Mouse (Mus musculus) heart, postnatal 14 days (tissue): Measurements from ENCODE around the gene Gm11077. TPM values are rescaled to one million over a fixed set of nuclear protein-coding genes. Genes with fewer than 3 reads are reported as not detected.

Experiments
- DNase-seq, 2 experiments: peaks; one replicate each; pipeline ENCODE4 v3.0.0; 2021 to 2022
- intact Hi-C: fragments of 180-260 bp; cut with DNase I; formaldehyde crosslinking; loops from one replicate; pipeline ENCODE4 v1.15.1; 2025
- total RNA-seq, 2 experiments: library from RNA; stranded (reverse); gene quantifications; 2 replicates each; pipeline ENCODE4 v1.2.3; 2021

Gene Gm11077
- total RNA-seq, 2 experiments from 2014 or later = not detected

GRCm38 (mm10) chr6:140733641-140733986, 4.5 kb downstream of the Gm11077 start:
- intact Hi-C loops = no loop called here
- DNase-seq = peak; percentile 34 to 36

GRCm38 (mm10) chr6:140745586-140745985, 16.5 kb downstream of the Gm11077 start:
- intact Hi-C loops = no loop called here
- no peak for DNase-seq

GRCm38 (mm10) chr6:140747591-140747990, 18.5 kb downstream of the Gm11077 start:
- no peak for DNase-seq
- intact Hi-C loops = no loop called here

- DNase-seq = no peak
- intact Hi-C loops = no loop called here
These were observed 21.4 kb downstream of the Gm11077 start for GRCm38 (mm10) chr6:140750371-140751080.

GRCm38 (mm10) chr6:140766365-140766764, 37.3 kb downstream of the Gm11077 start:
- peak; percentile 28 to 64 for DNase-seq
- intact Hi-C loops = loop anchor here (5.0 to 10.0 kb wide), 5 partner anchors 49 to 808 kb away; partner anchors contain the start of gene Pde3a

GRCm38 (mm10) chr6:140767237-140767636, 38.2 kb downstream of the Gm11077 start:
- intact Hi-C loops = loop anchor here (5.0 to 10.0 kb wide), 5 partner anchors 50 to 808 kb away; partner anchors contain the start of gene Pde3a
- DNase-seq = no peak

GRCm38 (mm10) chr6:140768180-140768579, 39.1 kb downstream of the Gm11077 start:
- intact Hi-C loops = loop anchor here (5.0 to 10.0 kb wide), 5 partner anchors 51 to 807 kb away; partner anchors contain the start of gene Pde3a
- DNase-seq = no peak

GRCm38 (mm10) chr6:140768859-140769640, 40.0 kb downstream of the Gm11077 start:
- intact Hi-C loops = loop anchor here (5.0 to 10.0 kb wide), 5 partner anchors 52 to 806 kb away; partner anchors contain the start of gene Pde3a

GRCm38 (mm10) chr6:140776274-140776673, 47.2 kb downstream of the Gm11077 start:
- intact Hi-C loops = no loop called here
- DNase-seq = no peak

More at GRCm38 (mm10) chr6:140768859-140769640, 40.0 kb downstream of the Gm11077 start:
- no peak for DNase-seq

- DNase-seq = no peak
- intact Hi-C loops = no loop called here
These were observed 53.4 kb downstream of the Gm11077 start for GRCm38 (mm10) chr6:140782524-140782923.

- intact Hi-C loops = no loop called here
- DNase-seq = no peak
These were observed 57.0 kb downstream of the Gm11077 start for GRCm38 (mm10) chr6:140786058-140786457.

- DNase-seq = peak in 1 of 2 experiments; percentile 19
- intact Hi-C loops = no loop called here
These were observed 60.8 kb downstream of the Gm11077 start for GRCm38 (mm10) chr6:140789850-140790249.

- intact Hi-C loops = no loop called here
- DNase-seq = no peak
These were observed 64.7 kb downstream of the Gm11077 start for GRCm38 (mm10) chr6:140793676-140794262.

GRCm38 (mm10) chr6:140798841-140799240, 69.8 kb downstream of the Gm11077 start:
- DNase-seq = no peak
- intact Hi-C loops = no loop called here

- DNase-seq = no peak
- intact Hi-C loops = no loop called here
These were observed 70.5 kb downstream of the Gm11077 start for GRCm38 (mm10) chr6:140799435-140800040.

GRCm38 (mm10) chr6:140800587-140800986, 71.5 kb downstream of the Gm11077 start:
- DNase-seq = no peak
- intact Hi-C loops = no loop called here

Other genes with a start within 250 kb of the Gm11077 start
- 10 to 100 TPM; 40.6 to 41.7 TPM for gene Aebp2, start 106.6 kb upstream of the Gm11077 start, total RNA-seq